In the genomic region with DNA sequence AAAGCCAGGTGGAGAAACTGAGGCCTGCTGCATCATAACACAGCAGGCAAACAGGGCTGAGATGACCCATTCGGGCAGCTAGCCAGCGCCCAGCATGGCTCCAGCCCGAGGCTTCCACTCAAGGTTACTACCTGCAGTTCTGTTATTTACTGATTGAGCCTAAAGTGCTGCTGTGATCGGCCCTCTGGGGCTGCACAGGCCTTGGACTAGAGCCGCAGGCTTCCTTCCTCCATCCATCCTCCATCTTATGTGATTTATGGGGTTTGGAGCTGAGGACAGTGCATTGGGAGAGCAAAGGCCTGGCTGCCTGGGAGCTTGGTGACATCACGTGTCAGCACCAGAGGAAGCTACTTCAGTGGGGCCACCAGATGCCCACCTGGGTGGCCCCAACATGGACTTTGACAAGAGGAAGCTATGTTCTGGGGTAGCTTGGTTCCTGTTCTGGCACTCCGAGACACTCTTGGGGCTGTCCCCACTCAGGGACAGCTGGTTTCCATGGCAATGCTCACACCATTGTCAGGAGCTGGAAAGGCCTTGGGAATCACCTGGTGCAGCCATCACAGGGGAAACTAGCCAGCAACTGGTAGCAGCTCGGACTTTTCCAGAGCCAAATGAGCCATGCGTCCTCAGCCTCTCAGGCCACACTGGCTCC, we compare ENCODE assay signal across 10 mouse cellular contexts. TPM values are rescaled to one million over a fixed set of nuclear protein-coding genes. Genes with fewer than 3 reads are reported as not detected.
DNase-seq lines count a peak whose midpoint lies in the region; ATAC-seq lines count a peak whose summit lies in the region.
"Had no signal": no experiment of that assay in that cellular context is flagged by ENCODE, and none has a peak within 500 bp of the region (broad histone marks: within the 10 kb centered on the region; RNA-seq: fewer than 3 reads in every experiment).

No protein-coding gene starts in this region.

- H3K4me1 ChIP-seq in forebrain, embryonic 10.5 days, result peaks cover 71% of the 10 kb centered on the region
- peaks cover 44% of the 10 kb centered on the region for H3K4me1 ChIP-seq in forebrain, embryonic 12.5 days
- H3K4me1 ChIP-seq in lung, embryonic 15.5 days, result peaks cover 94% of the 10 kb centered on the region
- H3K4me1 ChIP-seq in neural tube, embryonic 14.5 days (ENCODE audit: control insufficient read depth, insufficient read depth, low read length), result peaks cover 19% of the 10 kb centered on the region

- no peak overlapping the region for H3K4me2 ChIP-seq in forebrain, embryonic 12.5 days
- peak overlapping the region; percentile 41 for H3K4me2 ChIP-seq in lung, embryonic 15.5 days
- no peak overlapping the region for H3K4me2 ChIP-seq in neural tube, embryonic 14.5 days (ENCODE audit: low read depth, low read length)
- H3K4me2 ChIP-seq: liver, embryonic 13.5 days had no signal

- 71% methylated on average over 9 of the region's 9 CpGs for WGBS in forebrain, embryonic 10.5 days
- WGBS in forebrain, embryonic 12.5 days, result 60% methylated on average over 9 of the region's 9 CpGs
- WGBS in lung, embryonic 15.5 days, result 45% methylated on average over 9 of the region's 9 CpGs
- WGBS in neural tube, embryonic 14.5 days, result 40% methylated on average over 9 of the region's 9 CpGs

- DNase-seq in forebrain, embryonic 10.5 days (ENCODE audit: extremely low spot score, low spot score), result no peak
- no peak for DNase-seq in lung, postnatal 36 days
- no peak for DNase-seq in spleen, postnatal 4 days (ENCODE audit: low spot score in 2 of 2)
- DNase-seq: liver, embryonic 13.5 days; right cerebral cortex, postnatal 4 days had no signal

- ATAC-seq in forebrain, embryonic 12.5 days (ENCODE audit: low FRiP score), result no peak
- no peak for ATAC-seq in lung, embryonic 15.5 days (ENCODE audit: borderline replicate concordance, extremely low read depth, low FRiP score, low TSS enrichment)
- ATAC-seq in granulocyte monocyte progenitor cell, adult 5-6 weeks (replicated peaks; ENCODE audit: poor library complexity, severe bottlenecking), result peak; percentile 45
- ATAC-seq in neural tube, embryonic 14.5 days (ENCODE audit: low read depth), result peak; percentile 32; the same call in 1 of the 2 replicates
- ATAC-seq in CD4-positive, CD25-positive, alpha-beta regulatory T cell, adult 4 months, result no peak

- H3K9me3 ChIP-seq in forebrain, embryonic 10.5 days, result no peaks in the 10 kb centered on the region
- H3K9me3 ChIP-seq in forebrain, embryonic 12.5 days, result no peaks in the 10 kb centered on the region
- H3K9me3 ChIP-seq in lung, embryonic 15.5 days, result no peaks in the 10 kb centered on the region
- H3K9me3 ChIP-seq in neural tube, embryonic 14.5 days (ENCODE audit: control insufficient read depth, low read length), result no peaks in the 10 kb centered on the region
- H3K9me3 ChIP-seq: liver, embryonic 13.5 days had no signal

- no peak overlapping the region for H3K4me3 ChIP-seq in forebrain, embryonic 10.5 days
- no peak overlapping the region for H3K4me3 ChIP-seq in forebrain, embryonic 12.5 days (replicated peaks)
- H3K4me3 ChIP-seq in lung, embryonic 15.5 days, result no peak overlapping the region; the same call in 1 of the 2 replicates
- H3K4me3 ChIP-seq in neural tube, embryonic 14.5 days (ENCODE audit: low read depth, low read length), result no peak overlapping the region
- H3K4me3 ChIP-seq: liver, embryonic 13.5 days had no signal

- no peaks in the 10 kb centered on the region for H3K36me3 ChIP-seq in forebrain, embryonic 10.5 days (replicated peaks)
- no peaks in the 10 kb centered on the region for H3K36me3 ChIP-seq in forebrain, embryonic 12.5 days (replicated peaks)
- H3K36me3 ChIP-seq in lung, embryonic 15.5 days, result no peaks in the 10 kb centered on the region
- no peaks in the 10 kb centered on the region for H3K36me3 ChIP-seq in neural tube, embryonic 14.5 days (ENCODE audit: control insufficient read depth, insufficient read depth, low read length)
- H3K36me3 ChIP-seq: liver, embryonic 13.5 days had no signal

- no peak overlapping the region for H3K9ac ChIP-seq in forebrain, embryonic 12.5 days
- no peak overlapping the region for H3K9ac ChIP-seq in lung, embryonic 15.5 days
- H3K9ac ChIP-seq in neural tube, embryonic 14.5 days (replicated peaks; ENCODE audit: low read depth, low read length), result no peak overlapping the region; the same call in 1 of the 2 replicates
- H3K9ac ChIP-seq: liver, embryonic 13.5 days had no signal

- H3K27me3 ChIP-seq in forebrain, embryonic 10.5 days (ENCODE audit: poor library complexity, severe bottlenecking), result peaks cover 66% of the 10 kb centered on the region
- peaks cover 32% of the 10 kb centered on the region for H3K27me3 ChIP-seq in forebrain, embryonic 12.5 days
- peaks cover 4% of the 10 kb centered on the region; the same call in 1 of the 2 replicates for H3K27me3 ChIP-seq in lung, embryonic 15.5 days
- no peaks in the 10 kb centered on the region for H3K27me3 ChIP-seq in neural tube, embryonic 14.5 days (ENCODE audit: control insufficient read depth, insufficient read depth, low read length)

- 0 out of 2 replicates have a peak overlapping the region, but pooled peaks have one; percentile 12 for H3K27ac ChIP-seq in forebrain, embryonic 10.5 days
- no peak overlapping the region for H3K27ac ChIP-seq in forebrain, embryonic 12.5 days
- H3K27ac ChIP-seq in lung, embryonic 15.5 days, result peak overlapping the region; percentile 94
- H3K27ac ChIP-seq in neural tube, embryonic 14.5 days (ENCODE audit: low read depth, low read length), result no peak overlapping the region
- H3K27ac ChIP-seq: liver, embryonic 13.5 days had no signal

RNA-seq across cellular contexts. Expression of gene Plxnd1, which starts 7.6 kb away (rescaled TPM):
- 23.9 and 28.0 TPM in 2 replicates for polyA plus RNA-seq in forebrain, embryonic 10.5 days (2016; fragmentation: Nextera tagmentation; extraction: Ambion mirVana)
- polyA plus RNA-seq in forebrain, embryonic 12.5 days (2016; fragmentation: Nextera tagmentation; extraction: Ambion mirVana), result 18.8 and 19.2 TPM in 2 replicates
- 49.2 and 53.5 TPM in 2 replicates for polyA plus RNA-seq in lung, embryonic 15.5 days (2015; fragmentation: Nextera tagmentation; extraction: Ambion mirVana)
- total RNA-seq in granulocyte monocyte progenitor cell, adult 5-6 weeks (2014; fragmentation: Nextera tagmentation), result 29.1 and 38.2 TPM in 2 replicates
- total RNA-seq in granulocyte monocyte progenitor cell, adult 5-6 weeks (2017), result 43.3 and 46.6 TPM in 2 replicates
- 4.2 and 14.1 TPM in 2 replicates for polyA plus RNA-seq in neural tube, embryonic 14.5 days (2014; fragmentation: Nextera tagmentation; extraction: Ambion mirVana)
- 1 to 10 TPM; 4.7 to 6.2 TPM for polyA plus RNA-seq in CD4-positive, CD25-positive, alpha-beta regulatory T cell, adult 4 months (2017; shearing (Covaris generic))

RNA-seq across cellular contexts. Expression of gene H1foo, which starts 42.5 kb away (rescaled TPM):
- polyA plus RNA-seq in forebrain, embryonic 10.5 days (2016; fragmentation: Nextera tagmentation; extraction: Ambion mirVana), result not detected in 2 replicates
- polyA plus RNA-seq in forebrain, embryonic 12.5 days (2016; fragmentation: Nextera tagmentation; extraction: Ambion mirVana), result not detected in 2 replicates
- not detected in 2 replicates for polyA plus RNA-seq in lung, embryonic 15.5 days (2015; fragmentation: Nextera tagmentation; extraction: Ambion mirVana)
- total RNA-seq in granulocyte monocyte progenitor cell, adult 5-6 weeks (2014; fragmentation: Nextera tagmentation), result not detected in 2 replicates
- total RNA-seq in granulocyte monocyte progenitor cell, adult 5-6 weeks (2017), result not detected in 2 replicates
- polyA plus RNA-seq in neural tube, embryonic 14.5 days (2014; fragmentation: Nextera tagmentation; extraction: Ambion mirVana), result not detected in 2 replicates
- polyA plus RNA-seq in CD4-positive, CD25-positive, alpha-beta regulatory T cell, adult 4 months (2017; shearing (Covaris generic)), result not detected
- polyA plus RNA-seq: liver, embryonic 13.5 days had no signal

RNA-seq across cellular contexts. Expression of gene Rho, which starts 55.7 kb away (rescaled TPM):
- 0.06 and 0.10 TPM in 2 replicates for polyA plus RNA-seq in forebrain, embryonic 10.5 days (2016; fragmentation: Nextera tagmentation; extraction: Ambion mirVana)
- polyA plus RNA-seq in forebrain, embryonic 12.5 days (2016; fragmentation: Nextera tagmentation; extraction: Ambion mirVana), result 0.43 TPM in 1 of 2 replicates, not detected in the other
- 0.20 and 0.35 TPM in 2 replicates for polyA plus RNA-seq in lung, embryonic 15.5 days (2015; fragmentation: Nextera tagmentation; extraction: Ambion mirVana)
- total RNA-seq in granulocyte monocyte progenitor cell, adult 5-6 weeks (2014; fragmentation: Nextera tagmentation), result not detected in 2 replicates
- not detected in 2 replicates for total RNA-seq in granulocyte monocyte progenitor cell, adult 5-6 weeks (2017)
- polyA plus RNA-seq in neural tube, embryonic 14.5 days (2014; fragmentation: Nextera tagmentation; extraction: Ambion mirVana), result 0.07 and 2.6 TPM in 2 replicates
- not detected for polyA plus RNA-seq in CD4-positive, CD25-positive, alpha-beta regulatory T cell, adult 4 months (2017; shearing (Covaris generic))
- polyA plus RNA-seq: liver, embryonic 13.5 days had no signal

Comparison
In these comparisons a context has a peak if more than half of its experiments do, and no peak if none do; other contexts are left out.
1. H3K27ac ChIP-seq: peak in forebrain, embryonic 10.5 days (single experiment) and lung, embryonic 15.5 days (single experiment); none in forebrain, embryonic 12.5 days (single experiment) and neural tube, embryonic 14.5 days (single experiment).
2. ATAC-seq: peak in granulocyte monocyte progenitor cell, adult 5-6 weeks (single experiment) and neural tube, embryonic 14.5 days (single experiment); none in forebrain, embryonic 12.5 days (single experiment), lung, embryonic 15.5 days (single experiment) and CD4-positive, CD25-positive, alpha-beta regulatory T cell, adult 4 months (single experiment).